Mouse (Mus musculus): ENCODE data around the gene Triobp.

Gene Triobp

GRCm38 (mm10) chr15:78947657-78948056 lies at the start of gene Triobp:
Gene Triobp (plus strand): TSS chr15:78947724.
- peak; percentile 86 for DNase-seq

GRCm38 (mm10) chr15:78898507-78899001 lies 49.0 kb upstream of the Triobp start:
- DNase-seq = no peak

GRCm38 (mm10) chr15:78899409-78899739 lies 48.1 kb upstream of the Triobp start, which contains the start of gene Gm49510:
Gene Gm49510 (plus strand): TSS chr15:78899667.
- DNase-seq = no peak

GRCm38 (mm10) chr15:78899740-78900584 lies 47.6 kb upstream of the Triobp start, which contains the start of gene Sh3bp1:
Gene Sh3bp1 (plus strand): TSS chr15:78899768.
- peak; percentile 64 for DNase-seq

GRCm38 (mm10) chr15:78900585-78901421 lies 46.7 kb upstream of the Triobp start:
- no peak for DNase-seq

GRCm38 (mm10) chr15:78901422-78901789 lies 46.1 kb upstream of the Triobp start:
- no peak for DNase-seq

- DNase-seq = peak; percentile 81
These were observed 44.3 kb upstream of the Triobp start for GRCm38 (mm10) chr15:78903243-78903642.

GRCm38 (mm10) chr15:78908399-78908798 lies 39.1 kb upstream of the Triobp start:
- DNase-seq = no peak

- no peak for DNase-seq
These were observed 38.5 kb upstream of the Triobp start for GRCm38 (mm10) chr15:78908982-78909381.

- DNase-seq = peak; percentile 52
These were observed 35.5 kb upstream of the Triobp start for GRCm38 (mm10) chr15:78912040-78912439.

GRCm38 (mm10) chr15:78913632-78914090 lies 33.9 kb upstream of the Triobp start, which contains the start of gene Pdxp:
Gene Pdxp (plus strand): TSS chr15:78913919.
- peak; percentile 99 for DNase-seq

- peak; percentile 53 for DNase-seq
These were observed 33.3 kb upstream of the Triobp start for GRCm38 (mm10) chr15:78914091-78914822.

- no peak for DNase-seq
These were observed 32.5 kb upstream of the Triobp start for GRCm38 (mm10) chr15:78914823-78915659.

GRCm38 (mm10) chr15:78915660-78916017 lies 31.9 kb upstream of the Triobp start:
- peak; percentile 80 for DNase-seq

- DNase-seq = no peak
These were observed 31.3 kb upstream of the Triobp start for GRCm38 (mm10) chr15:78916052-78916826.

GRCm38 (mm10) chr15:78918126-78918525 lies 29.4 kb upstream of the Triobp start:
- no peak for DNase-seq

- no peak for DNase-seq
These were observed 27.6 kb upstream of the Triobp start for GRCm38 (mm10) chr15:78919914-78920313.

- no peak for DNase-seq
These were observed 24.8 kb upstream of the Triobp start for GRCm38 (mm10) chr15:78922700-78923099.

GRCm38 (mm10) chr15:78923585-78923984 lies 23.9 kb upstream of the Triobp start:
- DNase-seq = no peak

- no peak for DNase-seq
These were observed 22.4 kb upstream of the Triobp start for GRCm38 (mm10) chr15:78925129-78925528.
